Mouse (Mus musculus): ENCODE measurements at regions not wholly inside any gene's neighbourhood (a gene's known extent, or its start where the extent isn't known, plus 50 kb on each side); places are given as distances from the start of the nearest gene placed in this dataset.

DNA sequence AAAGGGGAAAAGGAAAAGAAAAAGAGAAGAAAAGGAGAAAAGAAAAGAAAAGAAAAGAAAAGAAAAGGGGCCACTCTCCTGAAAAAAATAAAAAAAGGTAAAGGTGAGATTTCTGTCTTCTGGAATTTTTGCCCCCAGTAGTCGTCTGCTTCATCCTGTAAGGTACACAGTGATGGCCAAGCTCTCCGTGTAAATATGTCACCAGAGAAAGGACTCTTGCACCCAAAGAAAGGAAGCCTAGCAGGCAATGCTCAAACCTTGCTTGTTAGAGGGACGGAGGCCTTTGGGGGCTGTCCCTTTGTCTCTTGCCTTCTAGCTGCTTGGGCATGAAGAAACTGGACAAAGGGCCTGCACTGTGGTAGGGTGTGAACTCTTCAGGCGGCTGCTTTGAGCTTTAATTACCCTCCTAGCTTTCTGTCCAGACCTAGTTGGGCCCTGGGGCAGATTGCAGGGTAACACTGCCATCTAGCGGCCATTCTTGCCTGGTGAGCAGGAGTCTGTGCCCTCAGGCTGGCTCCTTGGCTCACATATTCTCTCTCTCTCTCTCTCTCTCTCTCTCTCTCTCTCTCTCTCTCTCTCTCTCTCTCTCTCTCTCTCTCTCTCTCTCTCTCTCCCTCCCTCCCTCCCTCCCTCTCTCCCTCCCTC lies 367.7 kb upstream of the Vrk2 start:
- Histone ChIP-seq H3K9ac (ENCODE audit: low read depth, low read length) (no peak overlapping the region), H3K9me3 (ENCODE audit: control insufficient read depth, low read length) (no peaks in the 10 kb centered on the region), H3K4me2 (ENCODE audit: low read depth, low read length) (peak overlapping the region; percentile 25), H3K4me1 (ENCODE audit: control insufficient read depth, insufficient read depth, low read length) (no peaks in the 10 kb centered on the region), H3K36me3 (ENCODE audit: control insufficient read depth, insufficient read depth, low read length) (no peaks in the 10 kb centered on the region), H3K27ac (replicated peaks; ENCODE audit: low read depth, low read length) (no peak overlapping the region), H3K27me3 (replicated peaks; ENCODE audit: control insufficient read depth, insufficient read depth, low read length) (no peaks in the 10 kb centered on the region), H3K4me3 (ENCODE audit: low read depth, low read length) (no peak overlapping the region)
- DNase-seq (ENCODE audit: low spot score) (peak; percentile 89), ATAC-seq (ENCODE audit: low read depth) (peak; percentile 96)
- WGBS: 4% methylated on average over 5 of the region's 5 CpGs

DNA sequence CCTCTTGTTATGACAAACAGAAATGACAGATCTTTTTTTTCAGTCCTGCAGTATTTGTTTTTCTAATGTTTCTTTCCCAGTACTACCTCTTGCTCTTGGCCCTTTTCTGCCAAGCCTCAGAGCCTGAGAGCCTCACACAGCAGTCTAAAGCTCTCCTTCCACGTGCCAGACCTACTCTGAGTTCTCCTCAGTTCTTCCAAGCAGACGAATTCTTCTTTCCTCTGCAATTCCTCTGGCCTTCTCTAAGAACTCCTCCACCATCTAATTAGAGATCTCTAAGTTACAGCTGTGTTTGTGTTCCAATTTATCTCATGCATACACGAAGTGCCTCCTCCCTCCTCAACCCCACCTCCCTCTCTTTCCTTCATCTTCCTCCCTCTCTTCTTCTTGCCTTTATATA lies 362.4 kb upstream of the Vrk2 start:
- no peak for ATAC-seq (ENCODE audit: low read depth)
- H3K4me1 ChIP-seq (ENCODE audit: control insufficient read depth, insufficient read depth, low read length): no peaks in the 10 kb centered on the region
- no peak overlapping the region for H3K4me3 ChIP-seq (ENCODE audit: low read depth, low read length)
- no peak overlapping the region for H3K9ac ChIP-seq (ENCODE audit: low read depth, low read length)
- H3K27ac ChIP-seq (replicated peaks; ENCODE audit: low read depth, low read length): no peak overlapping the region
- H3K4me2 ChIP-seq (ENCODE audit: low read depth, low read length): no peak overlapping the region
- no peak for DNase-seq (ENCODE audit: low spot score)
- H3K36me3 ChIP-seq (ENCODE audit: control insufficient read depth, insufficient read depth, low read length): no peaks in the 10 kb centered on the region
- no peaks in the 10 kb centered on the region for H3K9me3 ChIP-seq (ENCODE audit: control insufficient read depth, low read length)
- 58% methylated on average over 3 of the region's 3 CpGs for WGBS
- H3K27me3 ChIP-seq (replicated peaks; ENCODE audit: control insufficient read depth, insufficient read depth, low read length): no peaks in the 10 kb centered on the region

DNA sequence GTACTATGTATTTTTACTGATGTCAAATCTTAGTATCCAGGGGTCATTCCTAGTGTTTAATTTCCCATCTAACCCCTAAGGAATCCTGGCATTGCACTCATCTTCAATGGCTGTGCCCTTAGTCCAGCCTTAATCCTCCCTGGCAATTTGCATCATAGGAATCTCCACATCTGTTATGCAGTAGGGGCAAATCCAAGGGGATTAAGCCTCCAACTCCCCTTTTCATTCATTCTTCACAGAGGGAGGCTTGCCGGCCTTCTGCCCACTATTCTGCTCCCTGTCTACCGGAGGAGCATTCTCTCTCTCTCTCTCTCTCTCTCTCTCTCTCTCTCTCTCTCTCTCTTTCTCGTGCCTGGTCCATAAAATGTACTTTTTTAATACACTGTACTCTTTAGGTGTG lies 338.0 kb upstream of the Vrk2 start:
- Histone ChIP-seq H3K4me1 (ENCODE audit: control insufficient read depth, insufficient read depth, low read length) (no peaks in the 10 kb centered on the region), H3K9me3 (ENCODE audit: control insufficient read depth, low read length) (no peaks in the 10 kb centered on the region), H3K36me3 (ENCODE audit: control insufficient read depth, insufficient read depth, low read length) (no peaks in the 10 kb centered on the region), H3K4me2 (ENCODE audit: low read depth, low read length) (no peak overlapping the region), H3K9ac (ENCODE audit: low read depth, low read length) (no peak overlapping the region), H3K27me3 (replicated peaks; ENCODE audit: control insufficient read depth, insufficient read depth, low read length) (no peaks in the 10 kb centered on the region), H3K4me3 (ENCODE audit: low read depth, low read length) (no peak overlapping the region), H3K27ac (replicated peaks; ENCODE audit: low read depth, low read length) (no peak overlapping the region)
- ATAC-seq (ENCODE audit: low read depth) (no peak), DNase-seq (ENCODE audit: low spot score) (peak; percentile 1)
- WGBS: 32% methylated on average over 3 of the region's 3 CpGs

DNA sequence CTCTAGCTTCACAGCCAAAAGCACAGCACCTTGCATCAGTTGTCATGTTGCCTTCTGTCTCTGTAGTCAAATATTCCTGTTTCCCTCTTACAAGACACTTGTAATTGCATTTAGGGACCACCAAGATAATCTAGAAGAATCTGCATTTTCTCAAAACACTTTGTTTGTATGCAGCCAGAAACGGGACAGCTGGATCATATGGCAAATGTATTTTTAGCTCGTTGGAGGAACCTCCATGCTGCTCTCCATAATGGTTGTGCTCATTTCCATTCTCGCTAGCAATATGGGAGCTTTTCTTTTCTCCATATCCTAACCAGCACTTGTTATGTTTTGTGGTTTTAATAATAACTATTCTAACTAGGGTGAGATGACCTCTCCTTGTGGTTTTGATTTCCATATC lies 313.3 kb upstream of the Vrk2 start:
- Histone ChIP-seq H3K9ac (ENCODE audit: low read depth, low read length) (no peak overlapping the region), H3K4me3 (ENCODE audit: low read depth, low read length) (no peak overlapping the region), H3K9me3 (ENCODE audit: control insufficient read depth, low read length) (no peaks in the 10 kb centered on the region), H3K4me1 (ENCODE audit: control insufficient read depth, insufficient read depth, low read length) (no peaks in the 10 kb centered on the region), H3K36me3 (ENCODE audit: control insufficient read depth, insufficient read depth, low read length) (no peaks in the 10 kb centered on the region), H3K27ac (replicated peaks; ENCODE audit: low read depth, low read length) (no peak overlapping the region), H3K27me3 (replicated peaks; ENCODE audit: control insufficient read depth, insufficient read depth, low read length) (no peaks in the 10 kb centered on the region), H3K4me2 (ENCODE audit: low read depth, low read length) (no peak overlapping the region)
- 68% methylated on average over 3 of the region's 3 CpGs for WGBS
- no peak for ATAC-seq (ENCODE audit: low read depth)
- DNase-seq (ENCODE audit: low spot score): no peak

DNA sequence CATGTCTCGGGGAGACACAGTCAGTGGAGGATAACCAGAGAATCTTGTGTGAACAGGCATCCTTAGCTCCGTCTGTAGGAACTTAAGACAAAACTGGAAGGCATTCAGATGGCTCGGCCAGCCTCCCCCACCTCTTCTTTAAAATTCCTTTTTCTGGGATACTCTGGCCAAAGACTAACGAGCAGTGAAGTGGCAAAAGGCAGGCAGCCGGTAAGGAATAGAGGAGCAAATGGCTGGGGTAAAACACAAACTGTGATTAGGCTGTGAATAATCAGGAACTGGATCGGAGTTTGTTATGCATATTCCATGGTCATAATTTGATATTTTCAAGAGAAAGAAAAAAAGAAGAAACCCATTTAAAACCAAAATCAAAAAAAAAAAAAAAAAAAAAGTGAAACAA lies 287.8 kb upstream of the Vrk2 start:
- ATAC-seq (ENCODE audit: low read depth): no peak
- WGBS: 46% methylated on average over 6 of the region's 6 CpGs

More for the DNA sequence above, 287.8 kb upstream of the Vrk2 start:
- no peak overlapping the region for H3K4me2 ChIP-seq (ENCODE audit: low read depth, low read length)
- no peaks in the 10 kb centered on the region for H3K4me1 ChIP-seq (ENCODE audit: control insufficient read depth, insufficient read depth, low read length)
- no peaks in the 10 kb centered on the region for H3K36me3 ChIP-seq (ENCODE audit: control insufficient read depth, insufficient read depth, low read length)
- no peak overlapping the region for H3K9ac ChIP-seq (ENCODE audit: low read depth, low read length)
- H3K4me3 ChIP-seq (ENCODE audit: low read depth, low read length): no peak overlapping the region
- no peaks in the 10 kb centered on the region for H3K9me3 ChIP-seq (ENCODE audit: control insufficient read depth, low read length)
- H3K27me3 ChIP-seq (replicated peaks; ENCODE audit: control insufficient read depth, insufficient read depth, low read length): no peaks in the 10 kb centered on the region
- no peak for DNase-seq (ENCODE audit: low spot score)
- H3K27ac ChIP-seq (replicated peaks; ENCODE audit: low read depth, low read length): no peak overlapping the region

Measured in embryonic facial prominence, embryonic 14.5 days (tissue).